Mouse (Mus musculus): ENCODE data around the gene Pbrm1.

GRCm38 (mm10) chr14:31169508-31169907, 150.6 kb downstream of the Pbrm1 start:
- no peak for TF ChIP-seq POLR2A (IDR thresholded peaks at IDR 0.05; ENCODE audit: low read depth, low read length)
- TF ChIP-seq CTCF (IDR thresholded peaks at IDR 0.05; ENCODE audit: extremely low read depth, insufficient read length, insufficient replicate concordance, low read depth, low read length) = no peak

All from small intestine, adult 2 months (tissue).